Mouse (Mus musculus) spleen, adult 2 months (tissue): ENCODE measurements around the gene Ar.

Source experiments
- CTCF ChIP-seq: fragments of 200-500 bp; IDR thresholded peaks from 2 replicates; pipeline ENCODE4 v1.5.1; 2011; ENCODE audit warnings: mild to moderate bottlenecking, inconsistent platforms; ENCODE audit not compliant: insufficient read depth, insufficient read length, insufficient replicate concordance; ENCODE audit errors: extremely low read depth
- POLR2A ChIP-seq: fragments of 200-500 bp; IDR thresholded peaks from 2 replicates; pipeline ENCODE4 v1.6.1; 2011; ENCODE audit warnings: low read depth, low read length, inconsistent platforms

DNA sequence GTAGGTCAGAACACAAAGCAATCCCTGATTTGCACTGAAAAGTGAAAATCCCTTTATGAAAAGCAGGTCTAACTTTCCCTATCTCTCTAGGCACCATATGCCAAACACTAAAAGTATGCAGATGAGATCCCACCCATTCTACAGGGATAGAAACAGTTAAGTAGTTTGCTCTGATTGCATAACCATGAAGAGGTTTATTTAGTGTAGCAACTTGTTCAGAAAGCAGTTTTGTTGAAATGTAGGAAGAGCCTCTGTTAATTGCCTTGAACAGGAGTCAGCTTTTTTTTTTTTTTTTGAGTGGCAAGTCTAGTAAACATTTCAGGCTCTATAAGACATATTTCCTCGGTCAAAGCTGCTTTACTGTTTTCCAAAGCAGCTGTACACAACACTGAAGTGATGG lies 67.5 kb downstream of the Ar start:
- TF ChIP-seq CTCF (no peak), POLR2A (no peak)
